Mouse (Mus musculus) kidney, postnatal 36 days (tissue): ENCODE data around the gene Rtkn2.

Experiments
- DNase-seq, 2 experiments: peaks; one replicate each; pipeline ENCODE4 v3.0.0; 2021 to 2022; ENCODE audit warnings: mixed read lengths in 2 of 2

Gene Rtkn2

DNA sequence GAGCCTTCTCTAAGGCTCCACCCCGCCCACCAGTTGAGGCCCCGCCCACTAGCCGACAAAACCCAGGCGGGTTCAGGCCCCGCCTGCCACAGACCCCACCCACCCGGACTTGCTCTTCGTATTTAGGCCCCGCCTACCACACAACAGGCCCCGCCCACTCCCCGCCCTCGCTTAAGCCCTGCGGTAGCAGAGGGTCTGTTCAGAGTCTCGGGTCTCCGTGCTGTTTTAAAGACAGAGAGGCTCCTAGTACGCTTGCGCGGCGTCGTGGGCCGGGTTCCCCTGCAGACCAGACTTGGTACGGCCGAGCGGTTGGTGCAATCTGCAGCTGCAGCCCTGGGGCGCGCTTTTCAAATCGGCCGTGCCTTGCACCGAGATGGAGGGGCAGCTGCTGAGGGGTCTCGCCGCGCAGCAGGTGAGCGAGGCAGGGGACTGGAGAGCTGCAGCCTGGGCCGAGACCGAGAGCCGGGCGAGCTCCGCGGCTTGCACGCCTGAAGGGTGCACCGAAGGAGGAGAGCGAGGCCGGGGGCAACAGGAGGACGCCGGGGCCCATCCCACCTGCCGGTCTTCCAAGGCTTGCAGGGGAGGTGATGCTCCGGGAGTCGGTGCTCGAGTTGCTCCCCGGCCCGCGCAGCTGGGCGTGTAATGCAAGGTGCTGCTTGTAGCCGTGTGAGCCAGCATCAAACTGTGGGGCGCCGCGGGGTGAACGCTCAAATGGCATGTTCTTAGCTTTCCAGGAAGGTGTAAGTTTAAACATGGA lies at the start of gene Rtkn2:
Gene Rtkn2, plus strand, starts transcription at position 170 of the 757 bp plus-strand sequence.
- DNase-seq = peak; percentile 82 to 96

DNA sequence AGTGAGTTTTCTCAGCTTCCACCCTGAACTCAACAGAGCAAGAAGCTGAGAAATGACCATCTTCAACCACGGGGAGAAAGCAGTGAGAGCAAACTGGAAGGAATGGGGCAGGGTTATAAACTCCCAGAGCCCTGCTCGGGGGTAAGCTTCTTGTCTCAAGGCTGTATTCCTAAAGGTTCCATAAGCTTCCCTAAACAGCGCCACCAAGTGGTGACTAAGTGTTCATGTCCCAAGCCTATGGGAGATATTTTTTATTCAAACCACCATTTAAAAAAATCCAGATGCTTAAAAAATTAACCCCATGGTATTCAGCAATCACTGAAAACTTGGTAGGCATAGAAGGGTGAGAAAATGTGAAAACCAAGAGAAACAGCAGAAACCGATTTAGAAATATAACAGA lies 48.0 kb upstream of the Rtkn2 start:
- no peak for DNase-seq

DNA sequence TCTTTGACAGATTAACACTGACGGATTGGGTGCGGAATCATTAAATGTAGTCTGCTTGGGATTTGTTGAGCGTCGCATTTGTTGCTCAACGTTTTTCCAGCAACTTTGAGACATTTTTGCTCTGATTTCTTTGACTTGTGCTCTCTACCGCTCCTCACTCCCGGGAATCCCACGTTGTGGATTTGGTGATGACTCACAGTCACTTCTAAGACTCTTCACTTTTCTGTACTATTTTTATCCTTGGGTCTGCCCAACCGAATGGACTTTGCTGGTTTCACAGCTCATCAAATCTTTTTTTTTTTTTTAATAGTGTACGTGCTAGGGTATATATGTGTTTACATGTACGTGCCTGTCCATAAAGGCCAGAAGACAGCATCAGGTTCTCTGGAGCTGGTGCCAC lies 46.6 kb upstream of the Rtkn2 start:
- DNase-seq = no peak

DNA sequence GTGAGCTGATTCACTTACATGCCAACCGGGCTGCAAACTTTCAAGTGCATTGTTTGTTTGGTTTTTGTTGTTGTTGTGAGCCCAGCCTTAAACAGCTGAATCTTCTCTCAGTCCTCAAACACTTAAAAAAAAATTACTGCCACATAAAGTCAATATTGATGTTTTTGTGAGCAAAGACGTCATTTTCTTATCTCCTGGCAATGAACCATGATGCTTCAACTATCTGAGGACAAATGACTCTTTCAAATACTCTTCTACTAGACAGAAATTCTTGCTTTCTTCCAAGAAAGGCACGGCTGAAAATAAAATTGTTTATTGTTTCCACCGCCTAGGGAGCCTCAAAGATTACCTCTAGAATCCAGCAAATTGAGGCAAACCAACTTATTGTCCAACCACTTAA lies 42.4 kb upstream of the Rtkn2 start:
- no peak for DNase-seq

DNA sequence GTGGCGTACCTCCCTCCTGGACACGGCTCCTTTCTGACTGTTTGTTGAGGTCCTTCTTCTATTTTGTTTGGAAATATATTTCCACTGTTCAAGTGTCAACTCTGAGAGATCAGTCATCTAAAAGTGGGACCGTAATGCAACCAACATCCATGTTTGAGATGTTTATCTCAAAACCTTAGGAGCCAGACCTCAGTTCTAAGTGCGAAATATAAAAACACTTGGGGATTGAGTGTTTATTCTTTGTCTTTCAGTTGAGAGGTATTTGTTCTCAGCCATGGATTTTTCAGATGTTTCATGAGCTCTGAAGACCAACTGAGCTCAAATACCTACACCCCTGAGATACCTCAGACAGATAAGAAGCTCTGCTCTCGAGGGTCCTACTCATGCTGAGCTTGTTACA lies 41.6 kb upstream of the Rtkn2 start:
- no peak for DNase-seq

DNA sequence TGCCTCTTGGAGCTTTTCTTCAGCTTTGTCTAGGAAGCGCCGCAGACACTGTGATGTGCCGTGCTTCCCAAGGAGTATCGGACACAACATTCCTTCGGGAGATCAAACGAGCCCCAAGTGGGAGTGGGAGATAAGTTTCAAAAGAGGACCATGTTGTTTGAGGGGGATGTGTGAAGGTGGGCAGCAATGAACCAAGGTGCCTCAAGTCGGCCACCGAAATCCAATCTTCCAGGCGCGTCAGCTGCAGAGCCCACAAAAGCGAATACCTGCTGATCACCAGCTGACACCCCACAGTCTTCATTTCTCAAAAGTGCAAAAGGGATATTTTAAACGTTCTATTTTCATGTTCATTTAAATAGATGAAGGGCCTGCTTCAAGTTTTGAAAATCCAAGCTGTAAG lies 39.8 kb upstream of the Rtkn2 start:
- DNase-seq = no peak

DNA sequence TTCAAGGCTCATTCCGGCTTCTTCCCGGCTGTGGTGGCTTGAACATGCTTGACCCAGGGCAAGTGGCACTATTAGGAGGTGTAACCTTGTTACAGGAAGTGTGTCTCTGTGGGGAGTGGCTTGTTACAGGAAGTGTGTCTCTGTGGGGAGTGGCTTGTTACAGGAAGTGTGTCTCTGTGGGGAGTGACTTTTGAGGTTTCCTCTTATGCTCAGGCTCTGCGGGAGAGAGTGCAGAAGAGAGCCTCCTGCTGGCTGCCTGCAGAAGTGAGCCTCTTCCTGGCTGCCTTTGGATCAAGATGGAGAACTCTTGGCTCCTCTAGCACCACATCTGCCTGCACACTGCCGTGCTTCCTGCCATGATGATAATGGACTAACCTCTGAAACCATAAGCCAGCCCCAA lies 35.9 kb upstream of the Rtkn2 start:
- DNase-seq = no peak

DNA sequence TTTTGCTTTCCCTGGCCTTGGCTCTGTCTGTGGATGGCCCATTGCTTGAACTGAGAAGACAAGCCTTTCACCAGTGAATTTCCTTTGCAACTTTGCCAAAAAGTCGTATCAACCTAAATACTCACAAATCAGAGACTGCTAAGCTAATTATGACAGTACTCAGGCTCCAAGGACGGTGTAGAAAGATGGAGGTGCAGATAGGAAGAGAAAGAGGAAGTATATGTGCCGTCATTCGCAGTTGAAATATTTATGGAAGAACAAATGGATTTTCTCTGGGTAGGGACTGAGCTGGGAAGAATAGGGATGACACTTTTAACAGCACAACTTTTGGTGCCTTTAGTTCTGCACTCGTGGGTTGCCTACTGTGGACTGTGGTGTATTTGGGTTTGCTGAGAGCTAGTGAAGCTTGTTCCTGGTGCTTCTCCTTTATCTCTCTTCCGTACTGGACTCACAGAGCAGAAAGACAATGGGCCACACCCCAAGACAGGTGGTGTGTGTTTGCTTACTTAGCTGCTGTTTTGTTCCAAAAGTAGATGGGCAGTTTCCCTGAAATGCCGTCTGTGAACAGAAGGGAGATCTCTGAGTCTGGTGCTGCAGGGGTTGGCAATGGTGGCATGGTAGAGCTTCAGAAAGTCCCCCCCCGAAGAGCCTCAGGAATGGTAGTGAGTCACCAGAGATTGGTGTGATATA lies 29.2 kb upstream of the Rtkn2 start:
- DNase-seq = no peak

DNA sequence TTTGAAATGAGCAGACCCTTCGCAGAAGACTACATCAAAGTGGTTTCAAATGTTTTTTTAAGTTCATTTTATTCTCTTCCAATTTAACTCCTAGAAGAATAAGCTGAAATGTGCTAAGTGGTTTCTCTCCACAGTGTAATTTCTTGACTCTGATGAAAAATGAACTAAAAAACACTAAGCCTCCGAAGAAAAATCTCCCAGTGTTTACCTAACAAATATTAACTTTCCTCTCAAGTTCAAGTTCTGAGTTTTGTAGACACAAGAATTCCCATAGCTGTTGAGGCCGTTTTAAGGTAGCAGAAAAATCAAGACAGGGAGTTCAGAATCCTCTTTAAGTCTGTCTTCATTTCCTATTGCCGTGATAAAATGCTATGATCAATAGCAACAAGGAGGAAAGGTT lies 27.7 kb upstream of the Rtkn2 start:
- DNase-seq = no peak

DNA sequence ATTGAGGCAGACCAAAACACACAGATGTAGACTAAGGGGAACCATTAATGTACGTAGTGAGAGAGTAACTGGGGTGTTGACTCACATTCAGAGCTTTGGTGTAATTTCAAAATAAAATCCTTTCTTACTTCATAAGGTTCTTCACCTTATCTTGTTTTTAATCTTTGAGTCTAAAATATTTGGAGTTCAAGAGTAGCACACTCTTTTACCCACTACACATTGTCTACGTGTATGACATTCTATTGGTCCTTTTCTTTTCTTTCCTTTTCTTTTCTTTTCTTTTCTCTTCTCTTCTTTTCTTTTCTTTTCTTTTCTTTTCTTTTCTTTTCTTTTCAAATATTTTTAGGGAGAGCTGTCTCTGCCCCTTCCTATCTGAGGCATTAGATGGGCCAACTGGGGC lies 23.4 kb upstream of the Rtkn2 start:
- no peak for DNase-seq

DNA sequence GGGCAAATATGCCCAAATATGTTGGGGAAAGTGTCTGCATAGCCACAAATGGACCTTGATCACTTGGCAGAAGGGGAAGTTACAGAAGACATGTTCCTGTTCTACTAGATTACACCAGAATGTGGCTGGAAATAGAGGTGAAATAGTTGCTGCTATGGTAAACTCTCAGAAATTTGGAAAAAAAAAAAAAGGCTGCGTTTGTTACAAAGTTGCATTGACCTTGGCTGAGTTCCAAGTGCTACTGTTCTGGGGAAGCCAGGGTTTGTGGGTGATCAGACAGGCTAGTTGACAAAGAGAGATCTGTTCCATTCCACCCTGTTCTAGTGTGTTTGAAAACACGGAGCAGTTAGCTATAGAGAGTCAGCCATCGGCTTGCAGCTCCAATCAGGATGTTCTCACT lies 19.4 kb upstream of the Rtkn2 start:
- DNase-seq = no peak

DNA sequence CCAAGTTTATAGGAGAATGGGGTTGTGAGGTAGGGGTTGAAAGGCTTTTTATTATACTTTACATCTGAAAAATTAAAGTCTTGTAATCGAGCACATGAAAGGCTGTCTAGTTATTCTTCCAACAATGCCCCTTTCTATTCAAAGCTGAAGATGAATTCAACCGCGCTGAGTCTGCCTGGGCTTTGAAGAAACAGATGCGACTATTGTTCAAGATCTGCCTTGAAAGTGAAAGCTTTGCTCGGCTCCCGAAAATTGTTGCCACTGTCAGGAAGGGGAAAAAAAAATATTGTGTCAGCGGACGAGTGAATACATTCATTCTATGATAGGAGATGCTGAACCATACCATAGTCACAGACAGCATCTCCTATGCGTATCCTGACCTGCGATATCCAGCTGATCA lies 16.9 kb upstream of the Rtkn2 start:
- no peak for DNase-seq

DNA sequence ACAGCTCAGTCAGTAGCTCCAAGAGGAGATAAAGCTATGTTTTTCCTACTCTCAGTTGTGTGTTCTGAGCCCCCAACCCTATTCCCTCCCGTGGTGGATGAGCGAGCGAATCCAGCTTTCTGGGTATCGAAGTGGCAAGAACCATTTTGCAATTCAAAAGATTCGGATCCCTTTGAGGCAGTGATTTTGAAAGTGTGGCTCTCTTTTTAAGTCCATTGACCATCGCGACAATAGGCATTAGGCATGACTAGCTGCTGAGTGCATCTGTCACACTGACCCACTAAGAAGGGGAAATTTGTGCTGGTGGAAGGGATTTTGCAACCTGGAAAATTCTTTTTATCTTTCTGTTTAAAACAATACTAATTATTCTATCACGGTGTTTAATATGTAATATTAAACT lies 15.3 kb upstream of the Rtkn2 start:
- DNase-seq = no peak

DNA sequence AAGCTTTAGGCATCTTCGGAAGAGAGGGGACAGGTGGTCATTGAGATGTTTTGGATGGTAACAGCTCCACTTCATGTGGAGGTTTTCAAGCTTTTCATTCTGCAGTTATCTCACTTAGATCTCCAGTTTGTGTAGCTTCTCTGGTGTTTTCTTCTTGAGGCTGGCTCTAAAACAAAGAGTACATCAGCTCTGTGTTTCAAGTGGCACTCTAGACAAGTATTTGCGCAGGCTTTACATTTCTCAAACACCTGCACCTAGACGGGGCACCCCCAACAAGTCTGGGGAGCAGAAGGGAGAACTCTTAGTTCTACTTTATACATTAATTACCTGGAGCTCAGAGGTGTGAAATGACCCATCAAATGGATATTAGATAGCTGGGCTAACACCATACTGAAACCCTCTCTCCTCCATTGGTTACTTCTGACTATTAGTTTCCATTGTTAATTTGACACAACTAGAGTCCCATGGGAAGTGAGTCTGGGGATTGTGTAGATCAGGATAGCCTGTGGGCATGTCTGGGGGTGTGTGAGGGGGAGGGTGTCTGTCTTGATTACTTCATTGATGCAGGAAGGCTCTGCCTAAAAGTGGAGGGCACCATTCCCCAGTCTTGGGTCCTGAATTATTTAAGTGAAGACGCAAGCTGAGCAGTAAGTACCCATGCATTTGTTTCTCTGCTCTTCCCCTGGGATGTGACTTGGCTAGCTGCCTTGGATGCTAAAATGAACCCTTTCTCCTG lies 14.0 kb upstream of the Rtkn2 start:
- no peak for DNase-seq

DNA sequence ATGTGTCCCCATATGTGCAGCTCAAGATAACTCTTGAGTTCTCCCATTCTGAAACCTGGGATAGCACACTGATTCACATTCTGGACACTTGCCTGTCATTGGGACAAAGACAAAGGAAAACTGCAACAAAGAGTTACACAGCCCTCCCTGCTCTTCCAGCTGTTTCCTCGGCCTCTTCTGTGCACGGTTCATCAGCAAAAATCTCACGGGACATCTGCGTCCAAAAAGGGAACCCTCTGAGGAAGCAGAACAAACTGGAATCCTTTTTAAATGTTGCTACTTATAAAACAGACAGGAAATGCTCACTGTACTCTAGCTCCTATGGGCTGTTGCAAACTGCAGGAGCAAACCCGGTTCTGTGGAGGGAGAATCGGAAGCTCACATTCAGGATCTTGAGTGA lies 13.3 kb upstream of the Rtkn2 start:
- no peak for DNase-seq

DNA sequence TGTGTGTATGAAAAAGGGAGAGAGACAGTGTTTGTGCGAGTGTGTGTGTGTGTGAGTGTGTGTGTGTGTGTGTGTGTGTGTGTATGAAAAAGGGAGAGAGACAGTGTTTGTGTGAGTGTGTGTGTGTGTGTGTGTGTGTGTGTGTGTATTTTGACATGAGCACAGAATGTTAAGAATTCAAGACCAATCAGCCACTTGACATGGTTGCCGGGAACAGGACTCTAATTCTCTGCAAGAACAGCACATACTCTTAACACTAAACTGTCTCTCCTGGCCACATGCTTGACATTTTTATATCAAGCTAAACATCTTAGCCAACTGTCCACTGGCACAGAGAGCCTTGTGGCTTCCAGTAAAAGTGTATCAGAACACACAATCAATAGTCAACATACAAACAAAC lies 12.4 kb upstream of the Rtkn2 start:
- DNase-seq = no peak

DNA sequence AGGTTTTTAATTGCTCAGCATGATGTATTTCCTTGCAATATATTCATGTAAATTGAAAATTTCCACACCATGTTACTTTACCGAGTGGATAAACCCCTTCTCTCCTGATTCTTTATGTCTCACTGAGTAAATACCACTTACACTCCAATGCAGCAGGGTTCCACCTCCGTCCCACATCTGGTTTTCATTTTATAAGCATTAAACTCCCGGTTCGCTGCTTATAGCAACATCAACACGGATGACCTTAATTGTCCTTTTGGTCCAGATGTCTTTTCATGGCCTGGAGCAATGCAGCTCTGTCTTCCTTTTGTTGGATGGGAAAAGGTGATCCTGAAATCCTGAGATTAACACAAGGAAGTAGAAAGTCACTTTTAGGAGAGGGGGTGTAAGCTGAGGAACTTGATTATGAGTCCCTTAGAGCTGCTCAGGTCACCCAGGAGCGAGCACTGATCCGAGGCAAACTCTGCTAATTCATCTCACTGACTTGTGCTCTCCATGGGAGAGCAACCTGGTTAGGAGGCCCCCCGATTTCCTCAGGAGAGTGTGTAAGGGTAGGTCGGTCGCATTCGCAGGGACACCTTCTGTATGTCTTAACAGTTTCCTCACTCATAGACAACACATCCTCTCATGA lies 8.1 kb upstream of the Rtkn2 start:
- no peak for DNase-seq

DNA sequence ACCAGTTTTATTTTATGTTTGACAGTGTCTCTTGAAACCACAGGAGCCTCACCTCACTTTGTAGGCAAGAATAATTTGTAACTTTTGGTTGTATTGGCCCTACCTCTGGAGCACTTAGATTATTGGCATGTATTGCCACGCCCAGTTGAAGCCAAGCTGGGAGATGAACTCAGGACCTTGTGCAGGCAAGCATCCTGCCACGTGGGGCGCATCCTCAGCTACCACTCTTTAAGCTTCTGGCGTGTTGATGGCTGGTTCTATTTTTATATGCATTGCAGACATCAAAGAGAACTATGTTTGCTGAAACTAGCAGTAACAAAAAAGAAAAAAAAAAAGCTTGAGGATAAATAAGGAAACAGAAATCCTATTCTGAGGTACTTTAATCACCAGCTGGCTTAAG lies 2.1 kb upstream of the Rtkn2 start:
- no peak for DNase-seq

DNA sequence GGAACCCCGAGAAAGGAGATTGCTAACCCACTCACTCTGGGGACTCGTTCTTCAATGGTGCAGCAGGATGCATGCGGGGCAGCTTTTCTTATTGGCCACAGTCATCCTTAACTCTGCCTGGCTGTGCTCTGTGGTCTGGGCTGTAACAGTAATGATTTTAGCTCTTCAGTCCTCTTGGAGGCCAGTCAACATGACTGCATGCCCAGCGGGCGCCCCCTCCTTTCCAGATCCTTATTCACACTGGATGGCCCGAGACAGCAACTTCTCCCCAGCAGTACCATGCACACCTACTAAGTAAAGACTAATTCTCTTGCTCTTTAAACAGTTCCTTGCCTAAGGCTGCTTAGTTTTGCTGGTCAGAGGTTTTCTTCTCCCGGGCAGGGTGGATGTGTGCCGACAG lies 4.4 kb downstream of the Rtkn2 start:
- DNase-seq = no peak

DNA sequence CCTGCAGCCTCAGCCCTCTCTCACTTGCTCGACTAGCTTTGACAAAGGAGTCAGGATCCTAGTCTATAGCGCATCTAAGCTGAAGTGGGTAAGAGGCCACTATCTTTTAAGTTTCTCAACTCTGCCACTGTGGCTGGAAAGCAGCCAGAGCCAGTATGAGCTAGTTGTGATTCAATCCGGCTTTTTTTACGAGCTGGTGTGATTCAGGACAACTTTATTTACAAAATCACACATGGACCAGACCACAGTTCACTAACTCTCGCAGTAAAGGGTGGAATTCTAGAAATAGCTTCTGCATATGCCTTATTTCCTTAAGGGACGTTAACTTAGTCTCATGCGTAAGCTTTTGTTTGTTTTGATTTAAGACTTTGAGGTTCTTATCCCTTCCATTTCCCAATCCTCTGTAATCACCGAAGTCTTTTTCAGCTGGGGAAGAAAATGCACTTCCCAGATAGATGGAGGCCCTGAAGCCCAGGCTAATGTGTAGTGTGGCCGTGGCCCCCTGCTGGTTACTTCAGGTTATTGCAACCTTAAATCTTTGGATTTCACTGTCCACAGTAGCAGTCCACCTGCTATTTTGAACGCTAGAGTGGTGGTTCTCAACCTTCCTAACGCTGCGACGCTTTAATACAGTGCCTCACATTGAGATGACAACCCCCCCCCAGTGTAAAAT lies 5.0 kb downstream of the Rtkn2 start:
- DNase-seq = peak; percentile 58 to 65

DNA sequence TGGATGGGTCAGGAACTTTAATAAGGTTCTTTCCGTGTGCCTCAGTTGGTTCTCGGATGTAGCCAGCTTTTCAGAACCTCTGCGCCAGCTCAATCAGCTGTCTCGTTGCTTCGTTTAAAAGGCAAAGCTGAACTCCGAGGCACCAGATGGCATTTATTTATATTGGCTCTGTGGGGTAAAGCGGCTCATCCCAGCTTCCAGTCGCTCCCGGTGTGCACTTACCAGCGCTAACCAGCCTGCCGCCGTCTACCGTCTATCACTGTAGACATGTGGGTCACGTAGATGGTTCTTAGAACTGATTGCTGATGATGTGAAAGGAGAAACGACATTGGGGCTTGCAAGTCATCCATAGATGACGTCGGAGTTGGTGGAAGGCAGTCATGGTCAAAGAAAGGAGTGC lies 5.7 kb downstream of the Rtkn2 start:
- no peak for DNase-seq

DNA sequence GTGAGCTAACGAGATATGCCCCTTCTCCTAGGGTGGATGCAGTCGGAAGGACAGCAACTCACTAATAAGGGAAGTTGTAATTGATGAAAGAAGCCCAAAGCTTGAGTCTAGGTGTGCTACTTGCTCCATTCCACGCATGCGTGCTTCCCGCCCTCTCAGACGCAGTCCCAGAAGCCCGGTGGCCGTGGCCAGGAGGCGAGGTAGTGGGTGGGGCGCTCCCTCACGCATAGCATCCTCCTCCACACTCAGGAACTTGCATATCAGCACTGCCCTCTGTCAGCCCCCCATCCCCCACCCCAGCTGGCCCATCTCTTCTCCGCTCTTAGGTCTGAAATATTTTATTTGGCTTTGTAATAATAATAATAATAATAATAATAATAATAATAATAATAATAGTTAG lies 16.0 kb downstream of the Rtkn2 start:
- no peak for DNase-seq

DNA sequence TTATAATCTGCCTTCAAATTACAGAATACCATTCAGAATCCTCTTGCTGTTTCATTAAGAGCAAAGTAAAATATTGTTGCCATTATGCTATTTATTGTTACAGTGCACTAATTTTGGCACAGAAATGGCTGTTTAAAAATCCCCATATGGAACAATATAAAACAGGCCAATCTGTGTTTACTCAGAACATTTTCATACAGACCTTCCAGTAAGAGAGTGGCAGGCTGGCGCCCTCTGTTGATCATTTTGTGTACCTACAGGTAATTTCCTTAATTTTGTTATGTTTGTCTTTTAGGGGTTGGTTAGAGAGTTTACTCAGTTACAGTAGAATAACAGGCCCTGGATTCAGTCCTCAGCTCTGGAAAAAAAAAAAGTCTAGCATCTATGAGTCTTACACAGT lies 16.8 kb downstream of the Rtkn2 start:
- DNase-seq = peak in 1 of 2 experiments; percentile 34
